Mouse (Mus musculus) cerebellum, adult 2 months (tissue): ENCODE measurements around the gene Fastk. TPM values are rescaled to one million over a fixed set of nuclear protein-coding genes. Genes with fewer than 3 reads are reported as not detected.
"Not testable (repeated sequence)": the region's sequence is repeated elsewhere in the genome, so short reads cannot be mapped to it uniquely, and the experiment has no call there.

Experiments
- DNase-seq, 2 experiments: peaks; one replicate each; pipeline ENCODE4 v3.0.0; 2021
- H3K27ac ChIP-seq: fragments of 200-500 bp; 2 replicates; pipeline ENCODE4 v1.5.1; 2012; ENCODE audit warnings: low read length, control low read depth, inconsistent platforms; ENCODE audit not compliant: insufficient read depth
- H3K27me3 ChIP-seq: fragments of 200-500 bp; 2 replicates; pipeline ENCODE4 v1.6.1; 2012; ENCODE audit warnings: inconsistent platforms, mild to moderate bottlenecking, low read length, moderate library complexity; ENCODE audit not compliant: control insufficient read depth, insufficient read depth
- H3K4me1 ChIP-seq: fragments of 200-500 bp; 2 replicates; pipeline ENCODE4 v1.6.1; 2011; ENCODE audit warnings: low read length; ENCODE audit not compliant: control insufficient read depth, insufficient read depth
- H3K4me3 ChIP-seq: fragments of 200-500 bp; replicated peaks from 2 replicates; pipeline ENCODE3; 2011; ENCODE audit warnings: mild to moderate bottlenecking, low read depth, low read length, control low read depth; ENCODE audit not compliant: insufficient read depth
- CTCF ChIP-seq: fragments of 200-500 bp; IDR thresholded peaks from 2 replicates; pipeline ENCODE4 v1.5.1; 2011; ENCODE audit warnings: low read depth, mild to moderate bottlenecking, control low read depth, low read length, moderate library complexity, borderline replicate concordance; ENCODE audit not compliant: insufficient read depth
- POLR2A ChIP-seq: fragments of 200-500 bp; IDR thresholded peaks from 2 replicates; pipeline ENCODE4 v1.6.1; 2011; ENCODE audit warnings: low read length, control low read depth, borderline replicate concordance; ENCODE audit not compliant: insufficient read depth
- WGBS: fragments of 180-500 bp; shearing (Covaris S2); methylation state at CpG from one replicate; pipeline ENCODE4 v1.1.7; 2018; 5-methylcytosine and 5-hydroxymethylcytosine counted together
- polyA plus RNA-seq: library from polyadenylated mRNA; depleted of rRNA; stranded (reverse); fragments of >200 nt; gene quantifications from 2 replicates; pipeline ENCODE4 v1.2.3, GENCODE M21; 2012

Fastk gene
- polyA plus RNA-seq, 1 experiment, result 246 TPM

DNA sequence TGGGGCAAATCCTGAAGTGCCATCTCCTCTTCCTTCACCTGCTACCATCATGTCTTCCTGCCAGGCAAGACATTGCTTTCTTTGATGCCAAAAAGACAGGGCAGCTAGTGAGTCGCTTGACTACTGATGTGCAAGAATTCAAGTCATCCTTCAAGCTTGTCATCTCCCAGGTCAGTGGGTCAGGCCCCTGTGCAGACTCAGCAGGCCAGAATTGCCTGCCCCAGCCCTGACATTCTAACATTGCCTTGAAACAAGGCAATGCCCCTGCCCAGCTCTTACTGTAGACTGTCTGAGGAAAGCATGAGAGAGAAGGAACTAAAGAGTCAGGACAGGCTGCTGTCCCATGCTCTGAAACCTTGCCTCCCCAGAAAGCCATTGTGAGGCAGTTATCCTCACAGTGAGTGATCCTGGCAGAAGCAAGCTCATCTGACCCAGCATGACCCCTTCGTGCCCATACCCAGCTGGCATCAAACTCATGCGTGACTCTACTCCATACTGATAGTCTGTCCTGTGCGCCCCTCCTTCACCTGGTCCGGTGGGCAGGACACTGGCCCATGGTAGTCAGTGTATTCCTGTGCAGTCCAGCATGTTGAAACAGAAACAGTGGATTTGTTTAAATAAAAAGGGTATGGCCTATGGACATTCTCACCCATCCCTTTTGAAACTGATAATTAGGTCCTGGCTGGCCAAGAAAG lies 44.0 kb downstream of the Fastk start:
- H3K4me3 ChIP-seq, result no peak overlapping the region
- no peak for TF ChIP-seq POLR2A
- WGBS, result 71% methylated on average over 5 of the region's 5 CpGs
- H3K4me1 ChIP-seq, result peaks cover 25% of the 10 kb centered on the region
- no peaks in the 10 kb centered on the region for H3K27me3 ChIP-seq
- no peak overlapping the region for H3K27ac ChIP-seq
- no peak for DNase-seq

DNA sequence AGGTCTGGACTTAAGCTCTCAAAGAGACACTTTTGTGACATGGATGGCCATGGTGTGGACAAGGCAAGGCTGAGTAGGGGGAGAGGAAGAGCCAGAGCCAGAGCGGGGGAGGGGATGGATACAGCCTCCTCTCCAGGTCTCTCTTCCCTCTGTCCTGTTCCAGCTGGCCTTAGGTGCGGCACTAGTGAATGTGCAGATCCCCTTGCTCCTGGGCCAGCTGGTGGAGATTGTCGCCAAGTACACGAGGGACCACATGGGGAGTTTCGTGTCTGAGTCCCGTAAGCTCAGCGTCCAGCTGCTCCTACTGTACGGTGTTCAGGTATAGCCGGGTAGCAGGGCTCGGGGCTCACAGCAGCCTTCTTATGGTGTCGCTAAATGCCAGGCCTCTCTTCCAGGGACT lies 44.7 kb downstream of the Fastk start:
- WGBS, result 34% methylated on average over 11 of the region's 11 CpGs

DNA sequence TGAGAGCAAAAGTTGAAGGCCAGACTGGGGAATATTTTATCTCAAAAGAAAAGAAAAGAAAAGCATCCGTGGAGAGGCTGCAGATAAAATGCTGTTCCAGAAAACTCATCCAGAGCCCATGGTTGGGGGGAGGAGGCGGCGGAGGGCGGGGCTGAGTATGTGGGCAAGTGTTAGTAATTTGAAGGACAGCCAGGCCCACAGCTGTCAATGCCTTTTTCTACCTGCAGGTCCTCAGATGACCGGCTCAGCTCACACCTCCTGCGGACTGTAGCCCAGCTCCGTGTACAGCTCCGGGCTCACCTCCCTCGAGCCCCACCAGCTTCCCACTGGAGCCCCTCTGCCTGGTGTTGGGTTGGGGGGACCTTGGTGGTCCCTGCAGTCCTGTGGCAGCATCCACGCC lies 45.4 kb downstream of the Fastk start:
- Histone ChIP-seq H3K4me3 (no peak overlapping the region), H3K27ac (no peak overlapping the region), H3K4me1 (peaks cover 24% of the 10 kb centered on the region), H3K27me3 (no peaks in the 10 kb centered on the region)
- DNase-seq, result no peak
- TF ChIP-seq CTCF, result no peak
- TF ChIP-seq POLR2A, result no peak
- 81% methylated on average over 10 of the region's 10 CpGs for WGBS

More for the DNA sequence above, 44.7 kb downstream of the Fastk start:
- TF ChIP-seq CTCF (no peak), POLR2A (no peak)
- Histone ChIP-seq H3K27ac (no peak overlapping the region), H3K4me3 (no peak overlapping the region), H3K27me3 (no peaks in the 10 kb centered on the region), H3K4me1 (peaks cover 25% of the 10 kb centered on the region)
- no peak for DNase-seq

GRCm38 (mm10) chr5:24396254-24396653 lies 48.8 kb downstream of the Fastk start:
- not testable (repeated sequence) for H3K4me3 ChIP-seq, DNase-seq, H3K27ac ChIP-seq, H3K27me3 ChIP-seq
- H3K4me1 ChIP-seq, result peaks cover 15% of the 10 kb centered on the region
- WGBS, result 93% methylated on average over 6 of the region's 6 CpGs

GRCm38 (mm10) chr5:24394165-24394894 lies 50.8 kb downstream of the Fastk start:
- TF ChIP-seq CTCF (peak; percentile 76), POLR2A (peak; percentile 62; the same call in 1 of the 2 replicates)
- peak; percentile 98 for DNase-seq
- peak overlapping the region; percentile 79 for H3K4me3 ChIP-seq
- H3K4me1 ChIP-seq, result no peaks in the 10 kb centered on the region
- no peaks in the 10 kb centered on the region for H3K27me3 ChIP-seq
- peak overlapping the region; percentile 51 for H3K27ac ChIP-seq
- under 1% methylated on average over 36 of the region's 36 CpGs for WGBS

DNA sequence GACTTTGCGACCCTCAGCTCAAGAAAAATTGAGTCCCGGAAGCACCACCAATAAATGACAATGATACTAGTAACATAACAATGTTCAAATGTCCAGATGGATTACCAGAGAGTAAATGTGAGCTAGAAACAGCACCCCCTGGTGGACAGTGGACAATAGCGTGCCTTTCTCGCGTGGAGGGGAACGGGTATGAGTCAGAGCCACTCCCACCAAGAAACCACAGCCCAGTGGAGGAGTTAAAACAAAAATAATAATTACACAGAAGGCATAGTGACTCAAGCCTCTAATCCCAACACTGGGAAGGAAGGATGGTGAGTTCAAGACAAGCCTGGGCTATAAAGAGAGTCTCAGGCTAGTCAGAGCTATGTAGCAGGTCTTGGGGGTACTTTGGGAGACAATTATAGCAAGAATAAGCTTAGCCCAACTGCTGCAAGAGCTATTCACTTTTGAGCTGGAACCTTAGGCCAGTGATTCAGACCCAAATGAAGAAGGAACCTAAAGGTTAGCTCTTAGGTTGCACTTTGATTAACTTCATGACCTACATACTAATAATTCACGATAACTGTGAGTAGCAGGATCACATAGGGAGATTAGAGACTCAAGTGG lies 51.6 kb downstream of the Fastk start, which contains the start of gene Abcb8:
Abcb8 (plus strand) TSS at position 272 of the 606 bp plus-strand sequence.
- H3K27me3 ChIP-seq, result no peaks in the 10 kb centered on the region
- 25% methylated on average over 7 of the region's 7 CpGs for WGBS
- peak; percentile 72 to 76 for DNase-seq
- no peaks in the 10 kb centered on the region for H3K4me1 ChIP-seq
- peak within 1 kb of the TSS; percentile 79 for H3K4me3 ChIP-seq
- peak; percentile 69; the same call in 1 of the 2 replicates for TF ChIP-seq CTCF
- no peak for TF ChIP-seq POLR2A
- peak within 1 kb of the TSS; percentile 51 for H3K27ac ChIP-seq

- no peaks in the 10 kb centered on the region for H3K27me3 ChIP-seq
- no peaks in the 10 kb centered on the region for H3K4me1 ChIP-seq
- DNase-seq, result no peak
- no peak overlapping the region for H3K4me3 ChIP-seq
- 81% methylated on average over 7 of the region's 7 CpGs for WGBS
- TF ChIP-seq POLR2A (no peak), CTCF (no peak)
- no peak overlapping the region for H3K27ac ChIP-seq
These were observed 52.4 kb downstream of the Fastk start for GRCm38 (mm10) chr5:24392724-24393123.
